Mouse (Mus musculus): ENCODE measurements at regions not wholly inside any gene's neighbourhood (a gene's known extent, or its start where the extent isn't known, plus 50 kb on each side); places are given as distances from the start of the nearest gene placed in this dataset.

DNA sequence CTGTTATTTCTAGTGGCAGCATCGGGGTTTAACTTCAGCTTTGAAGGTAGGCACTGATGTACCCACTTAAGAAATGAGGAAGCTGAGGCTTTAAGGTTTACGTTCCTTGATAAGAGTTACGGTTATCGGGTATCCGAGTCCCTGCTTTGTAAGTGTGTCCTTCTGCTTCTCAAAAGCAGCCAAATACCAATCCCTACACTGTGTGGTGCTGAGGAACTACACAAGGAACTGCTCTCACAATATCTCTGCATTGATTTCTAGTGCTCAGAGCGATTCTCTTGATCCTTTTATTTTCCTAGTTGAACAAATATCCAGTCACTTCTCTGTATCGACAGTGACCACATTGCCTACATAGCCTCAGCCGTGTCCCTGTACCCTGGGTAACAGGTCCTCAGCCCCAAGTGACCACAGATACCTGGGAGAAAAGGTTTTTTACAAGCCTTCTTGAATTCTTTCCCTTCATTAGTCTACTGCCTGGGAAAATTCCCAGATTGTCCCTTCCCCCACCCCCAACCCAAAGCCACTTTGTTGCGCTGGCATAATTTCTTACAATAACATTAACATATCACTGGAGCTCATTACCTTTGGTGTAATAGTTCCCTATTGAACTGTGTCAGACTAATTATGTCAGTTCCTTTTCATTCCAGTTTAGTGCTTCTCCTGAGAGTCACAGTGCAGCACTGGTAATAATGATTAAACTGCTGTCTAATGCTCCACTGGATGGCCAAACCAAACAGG, 184.0 kb upstream of the Nlrp1b start:
- no peak for DNase-seq

DNA sequence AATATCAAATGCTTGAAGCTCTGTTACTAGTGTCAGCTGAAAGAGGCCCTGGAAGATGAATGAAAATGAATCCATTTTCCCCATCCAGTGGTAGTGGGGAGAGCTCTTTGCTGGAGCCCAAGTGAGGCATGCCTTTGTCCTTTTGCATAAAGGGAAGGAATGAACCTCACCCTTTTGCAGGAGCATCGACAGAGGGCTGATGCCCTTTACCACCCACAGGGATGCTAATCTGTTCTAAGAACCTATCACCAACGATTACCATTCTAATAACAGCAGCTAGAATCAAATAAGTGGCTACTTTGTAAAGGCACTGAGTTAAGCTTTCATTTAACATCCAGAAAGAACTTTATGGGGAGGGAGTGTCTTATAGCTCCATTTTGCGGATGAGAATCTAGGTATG, 184.9 kb upstream of the Nlrp1b start:
- no peak for DNase-seq

GRCm38 (mm10) chr11:71422291-71422840, 191.8 kb upstream of the Nlrp1b start:
- no peak for DNase-seq

- peak; percentile 49 to 70 for DNase-seq
These were observed 192.7 kb upstream of the Nlrp1b start for GRCm38 (mm10) chr11:71423242-71423641.

GRCm38 (mm10) chr11:71424879-71425278, 194.3 kb upstream of the Nlrp1b start:
- peak in 1 of 2 experiments; percentile 3 for DNase-seq

- no peak for DNase-seq
These were observed 199.2 kb upstream of the Nlrp1b start for GRCm38 (mm10) chr11:71429739-71430138.

DNA sequence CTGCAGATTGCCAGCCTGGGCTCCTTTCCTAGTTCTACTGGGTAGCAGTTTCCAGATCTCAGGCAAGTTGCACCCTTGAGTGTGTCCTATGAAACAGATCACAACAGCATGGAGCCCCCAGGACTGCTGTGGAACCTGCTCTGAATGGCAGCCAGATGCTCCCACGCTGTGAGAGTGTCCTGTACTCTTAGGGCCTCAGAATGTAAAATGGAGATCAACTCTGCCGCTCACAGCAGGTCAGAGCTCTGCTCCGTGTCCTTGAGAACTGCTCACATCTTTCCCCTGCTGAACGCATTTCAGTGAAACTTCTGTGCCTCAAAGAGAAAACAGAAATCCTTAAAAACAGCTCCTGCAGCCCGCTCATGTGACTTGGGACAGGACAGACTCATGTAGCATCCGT, 203.7 kb upstream of the Nlrp1b start:
- DNase-seq: no peak

- DNase-seq: no peak
These were observed 204.4 kb upstream of the Nlrp1b start for GRCm38 (mm10) chr11:71434886-71435285.

- DNase-seq: no peak
These were observed 205.2 kb upstream of the Nlrp1b start for GRCm38 (mm10) chr11:71435745-71436144.

GRCm38 (mm10) chr11:71436335-71436734, 205.8 kb upstream of the Nlrp1b start:
- no peak for DNase-seq

DNA sequence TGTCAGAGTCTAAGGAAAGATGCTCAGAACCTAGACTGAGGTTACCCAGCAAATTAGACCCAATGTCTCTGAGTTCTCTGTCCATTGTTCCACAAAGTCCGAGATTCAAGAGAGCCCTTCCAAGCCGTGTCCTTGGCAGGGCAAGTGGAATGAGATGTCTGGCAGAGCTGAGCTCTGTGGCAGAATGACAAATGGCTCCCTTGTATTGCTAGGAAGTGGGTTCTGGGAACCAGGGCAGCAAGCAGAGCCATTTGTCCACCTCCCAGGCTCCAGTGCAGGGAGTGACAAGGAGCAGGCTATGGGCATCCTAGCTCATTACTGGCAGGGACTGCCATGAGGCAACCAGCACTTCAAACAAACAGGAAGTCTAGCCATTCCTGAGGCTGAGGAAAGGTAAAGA, 206.3 kb upstream of the Nlrp1b start:
- no peak for DNase-seq

DNA sequence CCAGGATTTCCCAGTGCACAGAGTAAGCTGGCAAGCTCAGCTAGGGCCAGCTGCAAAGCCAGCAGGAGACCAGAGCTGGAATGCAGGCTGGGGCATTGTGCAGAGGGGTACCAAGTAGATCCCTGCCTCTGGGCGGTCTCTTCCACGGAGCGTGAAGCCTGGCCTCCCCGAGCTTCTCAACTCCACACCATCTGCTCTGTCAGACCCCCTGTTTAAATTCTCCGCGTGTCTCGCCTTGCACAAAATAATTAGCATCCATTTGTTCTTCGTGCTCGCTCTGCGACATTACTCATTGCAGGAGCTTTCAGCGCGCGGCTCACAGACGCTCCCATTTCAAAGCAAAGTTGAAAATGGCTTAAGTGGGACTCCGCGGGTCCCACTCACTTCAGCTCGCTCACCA, 209.3 kb upstream of the Nlrp1b start:
- DNase-seq: no peak

DNA sequence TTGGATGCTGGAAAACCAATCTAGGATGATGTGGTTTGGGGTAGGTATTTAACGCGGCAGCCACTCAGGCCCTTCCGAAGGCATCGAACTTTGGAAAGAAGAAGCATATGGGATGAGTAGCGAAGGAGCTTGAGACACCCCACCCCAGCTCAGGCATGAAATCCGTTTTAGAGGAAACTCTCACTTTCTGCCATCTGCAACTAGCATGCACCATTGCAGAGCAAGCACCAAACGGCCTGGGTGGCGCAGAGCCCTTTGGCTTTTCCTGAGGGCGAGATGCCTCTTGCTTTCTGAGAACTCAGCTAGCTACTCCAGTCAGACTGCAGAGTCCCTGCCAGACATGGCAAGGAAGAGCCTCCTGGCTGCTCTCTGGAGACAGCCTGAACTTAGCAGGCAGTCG, 209.9 kb upstream of the Nlrp1b start:
- no peak for DNase-seq

GRCm38 (mm10) chr11:71444056-71444455, 213.5 kb upstream of the Nlrp1b start:
- no peak for DNase-seq

DNA sequence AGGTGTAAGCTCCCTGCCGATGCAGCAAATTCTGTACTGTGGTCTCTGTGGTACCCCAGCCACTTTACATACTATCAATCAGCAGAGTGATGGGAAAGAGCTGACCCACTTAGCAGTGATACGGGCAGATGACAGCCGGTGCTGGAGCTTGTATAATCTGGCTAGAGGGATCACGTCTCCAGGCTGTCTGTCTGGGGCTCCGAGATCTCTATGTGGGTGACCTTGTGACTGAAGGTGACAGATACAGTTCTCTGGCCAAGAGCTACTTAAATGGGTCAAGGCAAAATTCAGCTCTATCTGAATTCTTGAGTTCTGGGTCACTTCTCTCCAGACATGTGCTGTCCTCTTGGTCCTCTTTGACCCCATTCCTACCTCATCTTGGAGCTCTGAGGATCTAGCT, 216.1 kb upstream of the Nlrp1b start:
- no peak for DNase-seq

- no peak for DNase-seq
These were observed 217.6 kb upstream of the Nlrp1b start for GRCm38 (mm10) chr11:71447841-71448745.

DNA sequence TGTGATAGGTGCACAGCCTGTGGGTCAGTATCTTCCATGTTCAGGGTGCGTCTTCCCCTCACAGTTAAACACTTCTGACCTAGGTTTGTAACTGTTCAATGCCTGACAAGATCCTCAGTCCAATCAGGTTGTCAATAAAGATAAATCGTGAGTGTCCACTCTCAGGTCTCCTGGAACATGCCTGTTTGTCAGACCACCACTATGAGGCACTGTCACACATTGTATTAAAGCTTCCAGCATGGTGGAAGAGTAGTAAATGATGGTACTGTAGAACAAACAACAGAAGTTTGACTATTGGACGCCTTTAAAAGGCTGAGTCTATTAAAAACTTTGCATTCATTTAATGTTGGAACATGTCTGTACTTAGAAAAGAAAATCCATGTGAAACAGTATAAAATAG, 249.6 kb upstream of the Nlrp1b start:
- no peak for DNase-seq

- no peak for DNase-seq
These were observed 251.9 kb upstream of the Wscd1 start for GRCm38 (mm10) chr11:71497863-71498262.

DNA sequence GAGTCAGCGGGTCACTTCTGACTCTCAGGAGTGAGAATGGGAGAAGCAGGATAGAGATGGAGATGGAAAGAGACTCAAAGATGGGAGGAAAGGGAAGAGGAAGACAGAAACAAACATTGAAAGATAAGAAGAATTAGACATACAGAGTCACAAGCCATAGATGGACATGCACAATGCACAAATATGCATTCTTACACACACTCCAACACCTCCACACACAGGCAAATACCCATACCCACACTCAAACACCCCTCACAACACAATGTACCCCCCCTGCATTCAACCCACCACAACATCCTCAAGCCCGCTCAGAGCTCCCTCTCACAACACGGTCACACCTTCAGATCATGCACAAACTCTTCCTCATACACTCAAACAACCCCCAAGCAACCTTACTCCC, 251.4 kb upstream of the Wscd1 start:
- DNase-seq: no peak

- no peak for DNase-seq
These were observed 247.6 kb upstream of the Wscd1 start for GRCm38 (mm10) chr11:71502156-71502555.

GRCm38 (mm10) chr11:71512271-71513066, 237.3 kb upstream of the Wscd1 start:
- DNase-seq: peak; percentile 7 to 18

DNA sequence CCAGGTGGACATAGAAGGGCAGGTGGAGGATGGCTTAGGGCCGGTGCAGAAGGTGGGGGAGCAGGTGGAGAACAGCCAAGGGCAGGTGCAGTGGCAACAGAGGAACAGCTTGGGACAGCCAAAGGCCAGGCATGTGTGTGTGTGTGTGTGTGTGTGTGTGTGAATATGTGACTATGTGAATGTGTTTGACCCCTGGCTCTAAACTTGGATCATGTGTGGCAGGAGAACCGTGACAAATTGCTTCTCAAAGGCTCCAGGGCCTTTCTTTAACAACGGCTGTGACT, 236.7 kb upstream of the Wscd1 start:
- DNase-seq: peak; percentile 27 to 36

DNA sequence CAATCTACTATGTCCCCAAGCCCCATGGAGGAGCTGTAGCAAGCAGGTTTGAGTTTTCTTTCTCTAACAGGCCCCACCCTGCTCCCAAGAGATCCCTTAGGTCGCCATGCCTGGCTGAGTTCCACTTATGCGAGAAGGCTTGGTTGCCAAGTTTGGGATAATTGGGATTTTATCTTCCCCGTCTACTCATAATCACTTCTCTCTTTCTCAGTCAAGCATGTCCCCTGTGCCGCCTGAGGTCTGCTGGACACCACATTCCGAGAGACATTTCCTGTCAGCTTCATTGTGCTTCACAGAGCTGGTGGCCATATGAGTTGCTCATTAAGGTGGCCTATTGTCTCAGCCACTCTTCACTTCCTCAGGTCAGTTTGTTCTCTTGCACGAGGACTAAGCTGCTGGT, 234.5 kb upstream of the Wscd1 start:
- DNase-seq: peak; percentile 29 to 52
